Mouse (Mus musculus) ES-Bruce4 (cell line): ENCODE measurements around the gene Cpt1a.

Experiments used
- CTCF ChIP-seq: IDR thresholded peaks from one replicate; pipeline ENCODE4 v1.8.1; 2011; ENCODE audit warnings: low read depth, low read length
- EP300 ChIP-seq: IDR thresholded peaks from 2 replicates; pipeline ENCODE4 v1.6.1; 2011; ENCODE audit warnings: low read depth, low read length; ENCODE audit not compliant: insufficient read depth
- POLR2A ChIP-seq: IDR thresholded peaks from one replicate; pipeline ENCODE4 v1.8.1; 2011; ENCODE audit warnings: low read length; ENCODE audit not compliant: insufficient read depth

- no peak for TF ChIP-seq CTCF
- no peak for TF ChIP-seq POLR2A
- no peak for TF ChIP-seq EP300
Measured at GRCm38 (mm10) chr19:3365089-3365488, 43.0 kb downstream of the Cpt1a start.
